Mouse (Mus musculus): ENCODE measurements at regions not wholly inside any gene's neighbourhood (a gene's known extent, or its start where the extent isn't known, plus 50 kb on each side); places are given as distances from the start of the nearest gene placed in this dataset.

DNA sequence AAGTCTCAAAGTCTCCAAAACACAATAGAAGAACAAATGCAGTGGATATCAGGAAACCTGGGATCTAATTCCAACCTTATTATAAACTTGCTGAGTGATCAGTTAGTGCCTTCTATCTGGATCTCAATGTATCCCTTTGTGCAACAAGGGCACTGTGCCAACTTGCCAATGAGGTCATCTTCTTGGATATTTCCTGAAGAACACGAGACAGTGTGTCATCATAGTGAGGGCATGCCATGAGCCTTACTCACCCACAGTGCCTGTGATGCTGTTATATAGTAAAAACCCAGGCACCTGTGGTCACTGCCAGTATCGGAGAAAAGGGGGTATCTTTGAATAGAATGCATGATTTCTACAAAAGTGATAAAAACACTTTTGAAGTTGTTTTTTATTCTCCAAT, 60.2 kb upstream of the Cd34 start:
- Histone ChIP-seq H3K4me2 (ENCODE audit: low read depth, low read length) (no peak overlapping the region), H3K27me3 (ENCODE audit: control insufficient read depth, insufficient read depth, low read length) (no peaks in the 10 kb centered on the region), H3K27ac (ENCODE audit: low read length) (no peak overlapping the region), H3K4me1 (ENCODE audit: control insufficient read depth, insufficient read depth, low read length) (peaks cover 9% of the 10 kb centered on the region), H3K9me3 (replicated peaks; ENCODE audit: control insufficient read depth, low read length) (no peaks in the 10 kb centered on the region), H3K4me3 (ENCODE audit: low read length) (no peak overlapping the region), H3K36me3 (ENCODE audit: control insufficient read depth, insufficient read depth) (no peaks in the 10 kb centered on the region), H3K9ac (ENCODE audit: low read length) (no peak overlapping the region)
- ATAC-seq (replicated peaks; ENCODE audit: extremely low read depth, insufficient read depth, low FRiP score) = no peak
- WGBS = 45% methylated on average over 2 of the region's 2 CpGs

- Histone ChIP-seq H3K9me3 (replicated peaks; ENCODE audit: control insufficient read depth, low read length) (no peaks in the 10 kb centered on the region), H3K27me3 (ENCODE audit: control insufficient read depth, insufficient read depth, low read length) (no peaks in the 10 kb centered on the region), H3K9ac (ENCODE audit: low read length) (peak overlapping the region; percentile 72), H3K4me2 (ENCODE audit: low read depth, low read length) (peak overlapping the region; percentile 64), H3K4me3 (ENCODE audit: low read length) (peak overlapping the region; percentile 33), H3K27ac (ENCODE audit: low read length) (no peak overlapping the region), H3K4me1 (ENCODE audit: control insufficient read depth, insufficient read depth, low read length) (peaks cover 9% of the 10 kb centered on the region), H3K36me3 (ENCODE audit: control insufficient read depth, insufficient read depth) (no peaks in the 10 kb centered on the region)
- peak; percentile 91 for ATAC-seq (replicated peaks; ENCODE audit: extremely low read depth, insufficient read depth, low FRiP score)
- 18% methylated on average over 22 of the region's 22 CpGs for WGBS
Observed at GRCm38 (mm10) chr1:194879324-194880233, 59.0 kb upstream of the Cd34 start.

DNA sequence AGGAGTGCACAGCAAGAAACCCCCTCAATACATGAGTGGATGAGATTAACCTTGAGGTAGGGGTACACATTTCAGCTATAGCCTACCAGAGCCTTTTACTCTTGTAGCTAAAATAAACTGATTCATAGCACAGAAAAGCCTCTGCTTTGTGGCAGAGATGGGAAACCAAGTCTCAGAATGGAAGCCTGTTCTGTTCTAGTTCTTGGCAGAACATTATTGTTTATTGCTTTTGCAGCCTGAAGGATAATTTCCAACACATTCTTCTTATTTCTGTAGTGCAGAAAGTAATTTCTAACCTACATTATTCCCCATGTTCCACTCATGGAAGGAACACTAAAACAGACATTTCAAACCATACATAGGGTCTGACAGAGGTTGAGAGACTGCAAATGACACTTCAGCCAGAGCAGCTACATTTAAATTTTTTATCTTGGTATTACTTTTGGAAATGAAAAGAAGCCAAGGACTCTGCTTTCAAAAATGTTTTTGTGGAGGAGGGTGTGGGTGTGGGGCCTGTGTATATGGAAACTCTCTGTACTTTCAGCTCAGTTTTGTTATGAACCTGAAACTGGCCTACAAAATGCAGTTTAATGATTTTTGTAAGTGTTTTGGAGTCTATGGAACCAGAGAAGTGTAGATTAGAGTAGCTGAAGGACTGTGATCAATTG, 56.9 kb upstream of the Cd34 start:
- H3K27me3 ChIP-seq (ENCODE audit: control insufficient read depth, insufficient read depth, low read length) = no peaks in the 10 kb centered on the region
- H3K27ac ChIP-seq (ENCODE audit: low read length) = peak overlapping the region; percentile 27; the same call in 1 of the 2 replicates
- H3K4me1 ChIP-seq (ENCODE audit: control insufficient read depth, insufficient read depth, low read length) = peaks cover 17% of the 10 kb centered on the region
- H3K4me2 ChIP-seq (ENCODE audit: low read depth, low read length) = no peak overlapping the region
- H3K9me3 ChIP-seq (replicated peaks; ENCODE audit: control insufficient read depth, low read length) = no peaks in the 10 kb centered on the region
- ATAC-seq (replicated peaks; ENCODE audit: extremely low read depth, insufficient read depth, low FRiP score) = no peak
- no peak overlapping the region for H3K4me3 ChIP-seq (ENCODE audit: low read length)
- no peaks in the 10 kb centered on the region for H3K36me3 ChIP-seq (ENCODE audit: control insufficient read depth, insufficient read depth)
- H3K9ac ChIP-seq (ENCODE audit: low read length) = no peak overlapping the region

DNA sequence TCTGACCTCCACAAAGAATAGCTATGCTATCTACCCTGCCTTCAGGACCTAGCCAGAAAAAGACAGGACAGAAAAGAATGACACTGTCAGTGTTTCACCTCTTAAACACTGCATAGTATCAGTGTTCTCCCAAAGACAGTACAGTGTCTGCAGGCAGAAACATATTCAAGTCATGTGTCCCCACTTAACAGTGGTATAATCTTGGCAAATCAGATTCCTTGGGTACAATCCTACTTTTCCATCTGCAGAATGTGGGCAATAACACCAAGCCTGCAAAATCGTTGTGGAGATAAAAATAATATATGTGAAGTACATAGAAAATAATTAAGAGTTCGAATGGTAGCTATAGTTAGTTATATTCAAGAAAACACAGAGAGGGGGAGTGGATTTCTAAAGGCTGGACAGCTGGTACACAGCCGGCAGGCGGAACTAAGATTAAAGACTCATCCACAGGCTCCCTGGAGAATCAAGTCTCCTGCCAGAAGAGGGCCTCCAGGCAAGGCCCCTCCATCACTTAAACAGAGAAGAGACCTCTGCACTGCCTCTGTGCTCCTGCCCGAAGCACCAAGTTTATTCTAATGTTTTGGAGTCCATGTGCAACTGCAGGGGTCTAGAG, 53.4 kb upstream of the Cd34 start:
- Histone ChIP-seq H3K4me2 (ENCODE audit: low read depth, low read length) (no peak overlapping the region), H3K9ac (ENCODE audit: low read length) (no peak overlapping the region), H3K4me1 (ENCODE audit: control insufficient read depth, insufficient read depth, low read length) (peaks cover 11% of the 10 kb centered on the region; the same call in 1 of the 2 replicates), H3K9me3 (replicated peaks; ENCODE audit: control insufficient read depth, low read length) (no peaks in the 10 kb centered on the region), H3K4me3 (ENCODE audit: low read length) (no peak overlapping the region), H3K27me3 (ENCODE audit: control insufficient read depth, insufficient read depth, low read length) (no peaks in the 10 kb centered on the region), H3K36me3 (ENCODE audit: control insufficient read depth, insufficient read depth) (no peaks in the 10 kb centered on the region), H3K27ac (ENCODE audit: low read length) (peak overlapping the region; percentile 44; the same call in 1 of the 2 replicates)
- WGBS = 59% methylated on average over 5 of the region's 5 CpGs
- ATAC-seq (replicated peaks; ENCODE audit: extremely low read depth, insufficient read depth, low FRiP score) = no peak

- Histone ChIP-seq H3K27me3 (ENCODE audit: control insufficient read depth, insufficient read depth, low read length) (no peaks in the 10 kb centered on the region), H3K4me3 (ENCODE audit: low read length) (no peak overlapping the region), H3K4me1 (ENCODE audit: control insufficient read depth, insufficient read depth, low read length) (peaks cover 11% of the 10 kb centered on the region; the same call in 1 of the 2 replicates), H3K9ac (ENCODE audit: low read length) (no peak overlapping the region), H3K27ac (ENCODE audit: low read length) (peak overlapping the region; percentile 44; the same call in 1 of the 2 replicates), H3K9me3 (replicated peaks; ENCODE audit: control insufficient read depth, low read length) (no peaks in the 10 kb centered on the region), H3K36me3 (ENCODE audit: control insufficient read depth, insufficient read depth) (no peaks in the 10 kb centered on the region), H3K4me2 (ENCODE audit: low read depth, low read length) (no peak overlapping the region)
- ATAC-seq (replicated peaks; ENCODE audit: extremely low read depth, insufficient read depth, low FRiP score) = peak; percentile 94
- WGBS = 52% methylated on average over 5 of the region's 5 CpGs
Observed at GRCm38 (mm10) chr1:194885687-194886077, 52.9 kb upstream of the Cd34 start.

Measured in heart, embryonic 16.5 days (tissue).